Comparison of ENCODE assay signal across 19 mouse cellular contexts in genomic region chr11:79017161-79017606, GRCm38 (mm10). TPM values are rescaled to one million over a fixed set of nuclear protein-coding genes. Genes with fewer than 3 reads are reported as not detected.
A peak's percentile ranks its signal among the peaks of the same experiment; 100 is the strongest.
DNase-seq lines count a peak whose midpoint lies in the region; ATAC-seq and TF ChIP-seq lines count a peak whose summit lies in the region.
"Had no signal": no experiment of that assay in that cellular context is flagged by ENCODE, and none has a peak within 500 bp of the region (broad histone marks: within the 10 kb centered on the region; RNA-seq: fewer than 3 reads in every experiment).

No protein-coding gene starts in this region.

- peak overlapping the region; percentile 34; the same call in 1 of the 2 replicates for H3K27ac ChIP-seq in midbrain, embryonic 10.5 days (replicated peaks)
- H3K27ac ChIP-seq in midbrain, embryonic 14.5 days (replicated peaks; ENCODE audit: low read depth, low read length), result no peak overlapping the region
- H3K27ac ChIP-seq in bone marrow, adult 2 months (ENCODE audit: control insufficient read depth, insufficient read depth, low read depth, low read length, poor library complexity), result peak overlapping the region; percentile 64
- no peak overlapping the region for H3K27ac ChIP-seq in hindbrain, embryonic 13.5 days
- H3K27ac ChIP-seq: heart, adult 2 months; kidney, embryonic 15.5 days; left cerebral cortex, adult 2 months; limb, embryonic 12.5 days; neural tube, embryonic 15.5 days had no signal

- H3K27me3 ChIP-seq in midbrain, embryonic 10.5 days (ENCODE audit: low read depth, poor library complexity, severe bottlenecking), result no peaks in the 10 kb centered on the region
- no peaks in the 10 kb centered on the region for H3K27me3 ChIP-seq in midbrain, embryonic 14.5 days (ENCODE audit: control insufficient read depth, insufficient read depth, low read length)
- H3K27me3 ChIP-seq in E14TG2a.4 (ENCODE audit: insufficient read depth, low read length), result no peaks in the 10 kb centered on the region
- H3K27me3 ChIP-seq in hindbrain, embryonic 13.5 days, result no peaks in the 10 kb centered on the region
- H3K27me3 ChIP-seq: kidney, embryonic 15.5 days; limb, embryonic 12.5 days; megakaryocyte, embryonic 14.5 days; neural tube, embryonic 15.5 days had no signal

- no peak for DNase-seq in midbrain, embryonic 10.5 days (ENCODE audit: low spot score)
- no peak for DNase-seq in midbrain, embryonic 14.5 days
- DNase-seq in lung, postnatal 25 days (ENCODE audit: low spot score), result no peak
- DNase-seq: adrenal gland, adult 2 months; cerebellum, adult 2 months; lung, adult 2 months; right cerebral cortex, adult 18-20 months had no signal

- TF ChIP-seq POLR2A in bone marrow, adult 2 months (IDR thresholded peaks at IDR 0.05; ENCODE audit: borderline replicate concordance, control insufficient read depth, low read depth, low read length), result no peak

- no peak overlapping the region for H3K4me3 ChIP-seq in midbrain, embryonic 10.5 days
- no peak overlapping the region for H3K4me3 ChIP-seq in midbrain, embryonic 14.5 days (replicated peaks; ENCODE audit: low read depth, low read length)
- H3K4me3 ChIP-seq in E14TG2a.4 (replicated peaks; ENCODE audit: low read length), result peak overlapping the region; percentile 76; the same call in 1 of the 2 replicates
- H3K4me3 ChIP-seq in bone marrow, adult 2 months (replicated peaks; ENCODE audit: control insufficient read depth, low read depth, low read length), result no peak overlapping the region
- H3K4me3 ChIP-seq in hindbrain, embryonic 13.5 days, result no peak overlapping the region
- H3K4me3 ChIP-seq: heart, adult 2 months; kidney, embryonic 15.5 days; left cerebral cortex, adult 2 months; limb, embryonic 12.5 days; megakaryocyte, embryonic 14.5 days; neural tube, embryonic 15.5 days had no signal

- H3K36me3 ChIP-seq in midbrain, embryonic 10.5 days, result peaks cover 27% of the 10 kb centered on the region
- H3K36me3 ChIP-seq in midbrain, embryonic 14.5 days (ENCODE audit: control insufficient read depth, insufficient read depth, low read length), result peaks cover 20% of the 10 kb centered on the region
- peaks cover 19% of the 10 kb centered on the region; the same call in 1 of the 2 replicates for H3K36me3 ChIP-seq in E14TG2a.4 (ENCODE audit: insufficient read depth, low read length)
- H3K36me3 ChIP-seq in hindbrain, embryonic 13.5 days, result peaks cover 59% of the 10 kb centered on the region

- H3K4me1 ChIP-seq in midbrain, embryonic 10.5 days, result peaks cover 48% of the 10 kb centered on the region
- H3K4me1 ChIP-seq in midbrain, embryonic 14.5 days (ENCODE audit: control insufficient read depth, insufficient read depth, low read length), result no peaks in the 10 kb centered on the region
- H3K4me1 ChIP-seq in E14TG2a.4 (replicated peaks; ENCODE audit: low read depth, low read length), result peaks cover 91% of the 10 kb centered on the region
- peaks cover 3% of the 10 kb centered on the region; the same call in 1 of the 2 replicates for H3K4me1 ChIP-seq in bone marrow, adult 2 months (ENCODE audit: control insufficient read depth, insufficient read depth, low read length)
- H3K4me1 ChIP-seq in hindbrain, embryonic 13.5 days (replicated peaks), result peaks cover 15% of the 10 kb centered on the region

- no peak for TF ChIP-seq CTCF in E14TG2a.4 (conservative IDR thresholded peaks at IDR 0.05; ENCODE audit: low read length)
- no peak for TF ChIP-seq CTCF in bone marrow, adult 2 months (IDR thresholded peaks at IDR 0.05; ENCODE audit: control insufficient read depth, insufficient read depth, low read length)

- H3K9ac ChIP-seq in midbrain, embryonic 14.5 days (replicated peaks; ENCODE audit: low read length), result no peak overlapping the region
- no peak overlapping the region for H3K9ac ChIP-seq in hindbrain, embryonic 13.5 days
- H3K9ac ChIP-seq: kidney, embryonic 15.5 days; limb, embryonic 12.5 days; neural tube, embryonic 15.5 days had no signal

- H3K9me3 ChIP-seq in midbrain, embryonic 10.5 days (replicated peaks), result no peaks in the 10 kb centered on the region
- no peaks in the 10 kb centered on the region for H3K9me3 ChIP-seq in midbrain, embryonic 14.5 days (ENCODE audit: control insufficient read depth, low read length)
- 0 out of 2 replicates have a peak, but pooled peaks cover 6% of the 10 kb centered on the region for H3K9me3 ChIP-seq in E14TG2a.4 (ENCODE audit: low read length)
- H3K9me3 ChIP-seq in hindbrain, embryonic 13.5 days, result no peaks in the 10 kb centered on the region
- H3K9me3 ChIP-seq: kidney, embryonic 15.5 days; limb, embryonic 12.5 days; neural tube, embryonic 15.5 days had no signal

- H3K4me2 ChIP-seq in midbrain, embryonic 14.5 days (ENCODE audit: low read length), result no peak overlapping the region
- H3K4me2 ChIP-seq in hindbrain, embryonic 13.5 days, result no peak overlapping the region
- H3K4me2 ChIP-seq: kidney, embryonic 15.5 days; limb, embryonic 12.5 days; neural tube, embryonic 15.5 days had no signal

- 76% methylated on average over 7 of the region's 7 CpGs for WGBS in midbrain, embryonic 10.5 days
- 79% methylated on average over 7 of the region's 7 CpGs for WGBS in midbrain, embryonic 14.5 days
- WGBS in bone marrow, adult 2 months, result 8% methylated on average over 7 of the region's 7 CpGs
- WGBS in hindbrain, embryonic 13.5 days, result 80% methylated on average over 7 of the region's 7 CpGs

- ATAC-seq in midbrain, embryonic 14.5 days (ENCODE audit: low FRiP score, low TSS enrichment), result no peak
- peak; percentile 49 for ATAC-seq in megakaryocyte progenitor cell, adult 5-6 weeks (replicated peaks; ENCODE audit: poor library complexity)
- no peak for ATAC-seq in hindbrain, embryonic 13.5 days (ENCODE audit: low FRiP score)
- ATAC-seq: forebrain, embryonic 14.5 days; inflammation-experienced regulatory T-cells, adult 6 months had no signal

RNA-seq across cellular contexts. Expression of gene Lgals9, which starts 32.4 kb away (rescaled TPM):
- 2.6 and 4.9 TPM in 2 replicates for polyA plus RNA-seq in midbrain, embryonic 10.5 days (2016; fragmentation: Nextera tagmentation; extraction: Ambion mirVana)
- 3.7 and 13.7 TPM in 2 replicates for polyA plus RNA-seq in midbrain, embryonic 14.5 days (2014; fragmentation: Nextera tagmentation; extraction: Ambion mirVana)
- 54.4 and 58.6 TPM in 2 replicates for polyA plus RNA-seq in bone marrow, adult 2 months (2011; ENCODE audit: insufficient read depth, insufficient read length, low replicate concordance, missing spikeins)
- 374 and 478 TPM in 2 replicates for total RNA-seq in megakaryocyte progenitor cell, adult 5-6 weeks (2015)
- total RNA-seq in megakaryocyte progenitor cell, adult 5-6 weeks (2017), result 73.6 and 82.8 TPM in 2 replicates
- 10.6 and 12.3 TPM in 2 replicates for polyA plus RNA-seq in hindbrain, embryonic 13.5 days (2015; fragmentation: Nextera tagmentation; extraction: Ambion mirVana)

Comparison
In these comparisons a context has a peak if more than half of its experiments do, and no peak if none do; other contexts are left out.
1. H3K27ac ChIP-seq: peak in midbrain, embryonic 10.5 days (single experiment) and bone marrow, adult 2 months (single experiment); none in midbrain, embryonic 14.5 days (single experiment) and hindbrain, embryonic 13.5 days (single experiment).